11 mouse cellular contexts compared by ENCODE assay signal in genomic region chr8:50967386-50967785, GRCm38 (mm10).
DNase-seq lines count a peak whose midpoint lies in the region; ATAC-seq and TF ChIP-seq lines count a peak whose summit lies in the region.
"Had no signal": no experiment of that assay in that cellular context is flagged by ENCODE, and none has a peak within 500 bp of the region (broad histone marks: within the 10 kb centered on the region; RNA-seq: fewer than 3 reads in every experiment).

No protein-coding gene starts in this region.

- intact Hi-C loops in left cerebral cortex, postnatal 14 days (cut with DNase I): loop anchor here (10.0 kb wide), 1 partner anchor 437 kb away; no protein-coding TSS in a partner anchor
- intact Hi-C loops in heart, adult 2 months (cut with DNase I): no loop called here

- peak; percentile 68 for TF ChIP-seq CTCF in forebrain, postnatal 0 days (IDR thresholded peaks at IDR 0.05; ENCODE audit: low read depth)
- no peak for TF ChIP-seq CTCF in thymus, adult 2 months (IDR thresholded peaks at IDR 0.05; ENCODE audit: borderline replicate concordance, control insufficient read depth, extremely low read depth, insufficient read depth, low read length, poor library complexity)
- no peak for TF ChIP-seq CTCF in heart, adult 2 months (IDR thresholded peaks at IDR 0.05)

- no peaks in the 10 kb centered on the region for H3K4me1 ChIP-seq in forebrain, postnatal 0 days (ENCODE audit: insufficient read depth)
- H3K4me1 ChIP-seq in forebrain, embryonic 12.5 days: no peaks in the 10 kb centered on the region
- no peaks in the 10 kb centered on the region for H3K4me1 ChIP-seq in thymus, adult 2 months (replicated peaks; ENCODE audit: control insufficient read depth, insufficient read depth, low read length)
- no peaks in the 10 kb centered on the region for H3K4me1 ChIP-seq in heart, adult 2 months (ENCODE audit: control insufficient read depth, insufficient read depth, low read length)
- H3K4me1 ChIP-seq: limb, embryonic 12.5 days had no signal

- H3K9me3 ChIP-seq in forebrain, postnatal 0 days (ENCODE audit: low read length): no peaks in the 10 kb centered on the region
- H3K9me3 ChIP-seq in forebrain, embryonic 12.5 days: no peaks in the 10 kb centered on the region
- H3K9me3 ChIP-seq: limb, embryonic 12.5 days had no signal

- no peak overlapping the region for H3K4me2 ChIP-seq in forebrain, postnatal 0 days (ENCODE audit: low read depth)
- no peak overlapping the region for H3K4me2 ChIP-seq in forebrain, embryonic 12.5 days
- H3K4me2 ChIP-seq: limb, embryonic 12.5 days had no signal

- peak; percentile 67 for DNase-seq in forebrain, postnatal 0 days
- DNase-seq in 416B (ENCODE audit: low read depth): peak; percentile 35
- peak; percentile 50 for DNase-seq in embryo, embryonic 11 days
- peak; percentile 26 to 53 for DNase-seq in left cerebral cortex, postnatal 14 days (ENCODE audit: low spot score in 2 of 2)
- DNase-seq in thymus, adult 2 months: no peak
- DNase-seq in heart, adult 2 months: no peak

- H3K4me3 ChIP-seq in forebrain, postnatal 0 days (ENCODE audit: low read depth, low read length): no peak overlapping the region
- H3K4me3 ChIP-seq in forebrain, embryonic 12.5 days (replicated peaks): no peak overlapping the region
- no peak overlapping the region for H3K4me3 ChIP-seq in thymus, adult 2 months (ENCODE audit: control insufficient read depth, insufficient read depth, low read length)
- no peak overlapping the region for H3K4me3 ChIP-seq in heart, adult 2 months
- H3K4me3 ChIP-seq: limb, embryonic 12.5 days had no signal

- ATAC-seq in forebrain, postnatal 0 days: no peak
- no peak for ATAC-seq in forebrain, embryonic 12.5 days (ENCODE audit: low FRiP score)
- no peak for ATAC-seq in granulocyte monocyte progenitor cell, adult 5-6 weeks (replicated peaks; ENCODE audit: poor library complexity, severe bottlenecking)
- ATAC-seq: forebrain, embryonic 16.5 days had no signal

- no peaks in the 10 kb centered on the region for H3K27me3 ChIP-seq in forebrain, postnatal 0 days (ENCODE audit: insufficient read depth, low read length)
- H3K27me3 ChIP-seq in forebrain, embryonic 12.5 days: no peaks in the 10 kb centered on the region
- no peaks in the 10 kb centered on the region for H3K27me3 ChIP-seq in thymus, adult 2 months (ENCODE audit: control insufficient read depth, insufficient read depth, low read length)
- H3K27me3 ChIP-seq in heart, adult 2 months (ENCODE audit: control insufficient read depth, insufficient read depth, low read length): no peaks in the 10 kb centered on the region
- H3K27me3 ChIP-seq: CH12.LX; limb, embryonic 12.5 days had no signal

- 53% methylated on average over 4 of the region's 4 CpGs for WGBS in forebrain, postnatal 0 days
- 51% methylated on average over 4 of the region's 4 CpGs for WGBS in forebrain, embryonic 12.5 days
- 62% methylated on average over 4 of the region's 4 CpGs for WGBS in thymus, adult 2 months
- 42% methylated on average over 4 of the region's 4 CpGs for WGBS in heart, adult 2 months

- no peak for TF ChIP-seq POLR2A in thymus, adult 2 months (IDR thresholded peaks at IDR 0.05; ENCODE audit: control insufficient read depth, extremely low read depth, insufficient read depth, low read length, poor library complexity)
- TF ChIP-seq POLR2A in heart, adult 2 months (IDR thresholded peaks at IDR 0.05; ENCODE audit: insufficient read depth, low read depth, low read length): no peak

- no peak for TF ChIP-seq EP300 in heart, adult 2 months (IDR thresholded peaks at IDR 0.05; ENCODE audit: insufficient read depth, low read depth, low read length)

- H3K9ac ChIP-seq in forebrain, postnatal 0 days: no peak overlapping the region
- no peak overlapping the region for H3K9ac ChIP-seq in forebrain, embryonic 12.5 days
- H3K9ac ChIP-seq in heart, adult 2 months (ENCODE audit: low read depth, low read length): no peak overlapping the region
- H3K9ac ChIP-seq: limb, embryonic 12.5 days had no signal

- no peaks in the 10 kb centered on the region for H3K36me3 ChIP-seq in forebrain, postnatal 0 days (ENCODE audit: insufficient read depth)
- no peaks in the 10 kb centered on the region for H3K36me3 ChIP-seq in forebrain, embryonic 12.5 days (replicated peaks)
- H3K36me3 ChIP-seq in thymus, adult 2 months (ENCODE audit: control insufficient read depth, insufficient read depth, low read length): no peaks in the 10 kb centered on the region
- H3K36me3 ChIP-seq in heart, adult 2 months (ENCODE audit: control insufficient read depth, insufficient read depth, low read length): no peaks in the 10 kb centered on the region
- H3K36me3 ChIP-seq: limb, embryonic 12.5 days had no signal

- H3K79me2 ChIP-seq in heart, adult 2 months (replicated peaks; ENCODE audit: control insufficient read depth, insufficient read depth, low read length): no peaks in the 10 kb centered on the region

- no peak overlapping the region for H3K27ac ChIP-seq in forebrain, postnatal 0 days (ENCODE audit: low read depth, low read length)
- no peak overlapping the region for H3K27ac ChIP-seq in forebrain, embryonic 12.5 days
- H3K27ac ChIP-seq in thymus, adult 2 months (ENCODE audit: control insufficient read depth, insufficient read depth, low read length): no peak overlapping the region
- no peak overlapping the region for H3K27ac ChIP-seq in heart, adult 2 months
- H3K27ac ChIP-seq: limb, embryonic 12.5 days had no signal

Comparison
In these comparisons a context has a peak if more than half of its experiments do, and no peak if none do; other contexts are left out.
1. DNase-seq: peak in forebrain, postnatal 0 days (single experiment), 416B (single experiment), embryo, embryonic 11 days (single experiment) and left cerebral cortex, postnatal 14 days (2 of 2); none in thymus, adult 2 months (single experiment) and heart, adult 2 months (0 of 2).